Mouse (Mus musculus) left cerebral cortex, adult 18-20 months (tissue): Measurements from ENCODE around the gene Gm17535. TPM values are rescaled to one million over a fixed set of nuclear protein-coding genes. Genes with fewer than 3 reads are reported as not detected.
"Not testable (repeated sequence)": the region's sequence is repeated elsewhere in the genome, so short reads cannot be mapped to it uniquely, and the experiment has no call there.

Experiments
- DNase-seq, 2 experiments: peaks; one replicate each; pipeline ENCODE4 v3.0.0; 2021 to 2022; ENCODE audit warnings: low spot score in 2 of 2, mixed read lengths in 1 of 2
- microRNA-seq, 2 experiments: library from miRNA; unstranded; fragments of <30 nt; microRNA quantifications; one replicate each; pipeline ENCODE4 v1.2.0; 2021
- total RNA-seq, 2 experiments: library from RNA; stranded (reverse); gene quantifications; 2 replicates each; pipeline ENCODE4 v1.2.3; 2021

Gm17535 gene
- total RNA-seq, 2 experiments from 2014 or later = not detected

- peak; percentile 61 to 78 for DNase-seq
These were observed 10.3 kb upstream of the Gm17535 start for GRCm38 (mm10) chr9:3023985-3024648.

DNA sequence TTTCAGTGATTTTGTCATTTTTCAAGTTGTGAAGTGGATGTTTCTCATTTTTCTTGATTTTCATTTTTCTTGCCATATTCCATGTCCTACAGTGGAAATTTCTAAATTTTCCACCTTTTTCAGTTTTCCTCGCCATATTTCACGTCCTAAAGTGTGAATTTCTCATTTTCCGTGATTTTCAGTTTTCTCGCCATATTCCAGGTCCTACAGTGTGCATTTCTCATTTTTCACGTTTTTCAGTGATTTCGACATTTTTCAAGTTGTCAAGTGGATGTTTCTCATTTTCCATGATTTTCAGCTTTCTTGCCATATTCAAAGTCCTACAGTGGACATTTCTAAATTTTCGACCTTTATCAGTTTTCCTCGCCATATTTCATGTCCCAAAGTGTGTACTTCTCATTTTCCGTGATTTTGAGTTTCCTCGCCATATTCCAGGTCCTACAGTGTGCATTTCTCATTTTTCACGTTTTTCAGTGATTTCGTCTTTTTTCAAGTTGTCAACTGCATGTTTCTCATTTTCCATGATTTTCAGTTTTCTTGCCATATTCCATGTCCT, 9.4 kb upstream of the Gm17535 start, which contains the start of gene Gm10717:
Gm10717 (plus strand) TSS at position 506 of the 556 bp plus-strand sequence.
- DNase-seq = peak; percentile 31 to 45

DNA sequence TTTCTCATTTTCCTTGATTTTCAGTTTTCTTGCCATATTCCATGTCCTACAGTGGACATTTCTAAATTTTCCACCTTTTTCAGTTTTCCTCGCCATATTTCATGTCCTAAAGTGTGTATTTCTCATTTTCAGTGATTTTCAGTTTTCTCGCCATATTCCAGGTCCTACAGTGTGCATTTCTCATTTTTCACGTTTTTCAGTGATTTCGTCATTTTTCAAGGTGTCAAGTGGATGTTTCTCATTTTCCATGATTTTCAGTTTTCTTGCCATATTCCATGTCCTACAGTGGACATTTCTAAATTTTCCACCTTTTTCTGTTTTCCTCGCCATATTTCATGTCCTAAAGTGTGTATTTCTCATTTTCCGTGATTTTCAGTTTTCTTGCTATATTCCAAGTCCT, 8.7 kb upstream of the Gm17535 start:
- DNase-seq = peak; percentile 63 to 75

DNA sequence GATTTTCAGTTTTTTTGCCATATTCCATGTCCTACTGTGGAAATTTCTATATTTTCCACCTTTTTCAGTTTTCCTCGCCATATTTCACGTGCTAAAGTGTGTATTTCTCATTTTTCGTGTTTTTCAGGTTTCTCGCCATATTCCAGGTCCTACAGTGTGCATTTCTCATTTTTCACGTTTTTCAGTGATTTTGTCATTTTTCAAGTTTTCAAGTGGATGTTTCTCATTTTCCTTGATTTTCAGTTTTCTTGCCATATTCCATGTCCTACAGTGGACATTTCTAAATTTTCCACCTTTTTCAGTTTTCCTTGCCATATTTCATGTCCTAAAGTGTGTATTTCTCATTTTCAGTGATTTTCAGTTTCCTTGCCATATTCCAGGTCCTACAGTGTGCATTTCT, 8.3 kb upstream of the Gm17535 start:
- DNase-seq = not testable (repeated sequence)

- DNase-seq = not testable (repeated sequence)
These were observed 7.7 kb upstream of the Gm17535 start for GRCm38 (mm10) chr9:3026741-3027140.

GRCm38 (mm10) chr9:3027200-3027599, 7.2 kb upstream of the Gm17535 start:
- not testable (repeated sequence) for DNase-seq

DNA sequence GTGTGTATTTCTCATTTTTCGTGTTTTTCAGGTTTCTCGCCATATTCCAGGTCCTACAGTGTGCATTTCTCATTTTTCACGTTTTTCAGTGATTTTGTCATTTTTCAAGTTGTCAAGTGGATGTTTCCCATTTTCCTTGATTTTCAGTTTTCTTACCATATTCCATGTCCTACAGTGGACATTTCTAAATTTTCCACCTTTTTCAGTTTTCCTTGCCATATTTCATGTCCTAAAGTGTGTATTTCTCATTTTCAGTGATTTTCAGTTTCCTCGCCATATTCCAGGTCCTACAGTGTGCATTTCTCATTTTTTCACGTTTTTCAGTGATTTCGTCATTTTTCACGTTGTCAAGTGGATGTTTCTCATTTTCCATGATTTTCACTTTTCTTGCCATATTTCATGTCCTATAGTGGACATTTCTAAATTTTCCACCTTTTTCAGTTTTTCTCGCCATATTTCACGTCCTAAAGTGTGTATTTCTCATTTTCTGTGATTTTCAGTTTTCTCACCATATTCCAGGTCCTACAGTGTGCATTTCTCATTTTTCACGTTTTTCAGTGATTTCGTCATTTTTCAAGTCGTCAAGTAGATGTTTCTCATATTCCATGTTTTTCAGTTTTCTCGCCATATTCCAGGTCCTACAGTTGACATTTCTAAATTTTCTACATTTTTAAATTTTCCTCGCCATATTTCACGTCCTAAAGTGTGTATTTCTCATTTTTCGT, 5.0 kb upstream of the Gm17535 start:
- peak in 1 of 2 experiments; percentile 4 for DNase-seq

- not testable (repeated sequence) for DNase-seq
These were observed 3.6 kb upstream of the Gm17535 start for GRCm38 (mm10) chr9:3030677-3031318.

DNA sequence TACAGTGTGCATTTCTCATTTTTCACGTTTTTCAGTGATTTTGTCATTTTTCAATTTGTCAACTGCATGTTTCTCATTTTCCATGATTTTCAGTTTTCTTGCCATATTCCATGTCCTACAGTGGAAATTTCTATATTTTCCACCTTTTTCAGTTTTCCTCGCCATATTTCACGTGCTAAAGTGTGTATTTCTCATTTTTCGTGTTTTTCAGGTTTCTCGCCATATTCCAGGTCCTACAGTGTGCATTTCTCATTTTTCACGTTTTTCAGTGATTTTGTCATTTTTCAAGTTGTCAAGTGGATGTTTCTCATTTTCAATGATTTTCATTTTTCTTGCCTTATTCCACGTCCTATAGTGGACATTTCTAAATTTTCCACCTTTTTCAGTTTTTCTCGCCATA, 2.2 kb downstream of the Gm17535 start, which contains the start of gene Gm10715:
Gm10715 (plus strand) TSS at position 301 of the 400 bp plus-strand sequence.
- not testable (repeated sequence) for DNase-seq

DNA sequence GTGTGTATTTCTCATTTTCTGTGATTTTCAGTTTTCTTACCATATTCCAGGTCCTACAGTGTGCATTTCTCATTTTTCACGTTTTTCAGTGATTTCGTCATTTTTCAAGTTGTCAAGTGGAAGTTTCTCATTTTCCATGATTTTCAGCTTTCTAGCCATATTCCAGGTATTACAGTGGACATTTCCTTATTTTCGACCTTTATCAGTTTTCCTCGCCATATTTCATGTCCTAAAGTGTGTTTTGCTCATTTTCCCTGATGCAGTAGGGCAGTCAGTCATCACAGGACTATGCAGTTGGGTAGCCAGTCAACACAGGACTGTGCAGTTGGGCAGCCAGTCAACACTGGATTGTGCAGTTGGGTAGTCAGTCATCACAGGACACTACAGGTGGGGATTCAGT, 3.8 kb downstream of the Gm17535 start:
- DNase-seq = not testable (repeated sequence)

Small RNA genes lying within 50 kb of the gene (microRNA-seq; reads per million reads assigned to microRNA genes)
- gene Mir101c = 0 reads per million in 2 experiments

Other genes with a start within 250 kb of the Gm17535 start
- gene Gm10722, start 33.7 kb upstream of the Gm17535 start, total RNA-seq = not detected
- not detected for gene Gm11168, start 31.3 kb upstream of the Gm17535 start, total RNA-seq
- not detected for gene Gm10721, start 21.5 kb upstream of the Gm17535 start, total RNA-seq
- gene Gm10720, start 18.9 kb upstream of the Gm17535 start, total RNA-seq = not detected
- gene Gm10719, start 17.2 kb upstream of the Gm17535 start, total RNA-seq = under 1 TPM in 1 of 2 experiments, not detected in 1; 0.54 TPM
- under 1 TPM in 1 of 2 experiments, not detected in 1; 0.89 TPM for gene Gm10718, start 11.1 kb upstream of the Gm17535 start, total RNA-seq
- gene Gm10717, start 9.2 kb upstream of the Gm17535 start, total RNA-seq = not detected
- gene Gm10715, start 2.3 kb downstream of the Gm17535 start, total RNA-seq = not detected